Mouse (Mus musculus): ENCODE measurements around the gene Agbl4. TPM values are rescaled to one million over a fixed set of nuclear protein-coding genes. Genes with fewer than 3 reads are reported as not detected.

Gene Agbl4
- polyA plus RNA-seq (2012; rRNA removed; ENCODE audit: low replicate concordance), result not detected in 2 replicates

GRCm38 (mm10) chr4:110397618-110398045, at the start of gene Agbl4:
TSS of gene Agbl4 (plus strand) at chr4:110397661.

GRCm38 (mm10) chr4:110351178-110352000, 46.1 kb upstream of the Agbl4 start, which contains the start of gene Elavl4:
TSS of gene Elavl4 (minus strand) at chr4:110351909.

GRCm38 (mm10) chr4:111414818-111415488, 1017.5 kb downstream of the Agbl4 start, which contains the start of gene Bend5:
TSS of gene Bend5 (plus strand) at chr4:111415006.

Other genes starting within 250 kb of the Agbl4 start
- 0.46 TPM in 1 of 2 replicates, not detected in the other for gene Elavl4, start 45.8 kb upstream of the Agbl4 start, polyA plus RNA-seq (2012; rRNA removed; ENCODE audit: low replicate concordance)

Data from subcutaneous adipose tissue, adult 2 months (tissue).